Mouse (Mus musculus) left cerebral cortex, postnatal 14 days (tissue): ENCODE results near the gene Bub1b. TPM values are rescaled to one million over a fixed set of nuclear protein-coding genes. Genes with fewer than 3 reads are reported as not detected.

ENCODE experiments used
- DNase-seq, 2 experiments: peaks; one replicate each; pipeline ENCODE4 v3.0.0; 2021 to 2022; ENCODE audit warnings: low spot score in 2 of 2, mixed read lengths in 1 of 2
- intact Hi-C: fragments of 180-260 bp; cut with DNase I; formaldehyde crosslinking; loops from one replicate; pipeline ENCODE4 v1.15.1; 2025
- total RNA-seq, 2 experiments: library from RNA; stranded (reverse); gene quantifications; 2 replicates each; pipeline ENCODE4 v1.2.3; 2021

The Bub1b gene
- total RNA-seq, 2 experiments from 2014 or later = 1.5 to 1.9 TPM

DNA sequence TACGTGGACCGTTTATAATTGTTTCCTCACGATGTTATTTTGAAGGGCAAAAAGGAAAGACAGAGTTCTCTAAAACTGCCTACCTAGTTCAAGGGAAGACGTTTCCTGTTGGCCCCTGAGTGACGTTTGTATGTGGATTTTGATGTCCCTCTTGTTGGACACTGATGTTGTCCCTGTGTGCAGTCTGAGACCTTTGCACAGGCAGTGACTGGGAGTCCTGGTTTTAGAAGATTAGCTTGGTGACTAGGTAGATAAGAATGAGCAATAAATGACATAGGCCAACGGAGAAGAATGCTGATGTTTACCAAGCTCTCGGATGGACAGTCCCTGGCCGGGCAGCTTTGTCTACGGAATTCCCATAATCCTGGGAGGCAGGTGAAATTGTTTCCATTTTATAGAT lies 63.9 kb downstream of the Bub1b start:
- intact Hi-C loops = no loop called here
- DNase-seq = no peak

- intact Hi-C loops = no loop called here
- peak; percentile 73 to 84 for DNase-seq
Observed at GRCm38 (mm10) chr2:118662902-118663803, 65.1 kb downstream of the Bub1b start, which contains the start of gene Pak6. Pak6 (plus strand) TSS chr2:118663303.

- intact Hi-C loops = no loop called here
- DNase-seq = no peak
Observed at GRCm38 (mm10) chr2:118663804-118664766, 66.1 kb downstream of the Bub1b start.

- intact Hi-C loops = no loop called here
- no peak for DNase-seq
Observed at GRCm38 (mm10) chr2:118664975-118665516, 67.0 kb downstream of the Bub1b start.

DNA sequence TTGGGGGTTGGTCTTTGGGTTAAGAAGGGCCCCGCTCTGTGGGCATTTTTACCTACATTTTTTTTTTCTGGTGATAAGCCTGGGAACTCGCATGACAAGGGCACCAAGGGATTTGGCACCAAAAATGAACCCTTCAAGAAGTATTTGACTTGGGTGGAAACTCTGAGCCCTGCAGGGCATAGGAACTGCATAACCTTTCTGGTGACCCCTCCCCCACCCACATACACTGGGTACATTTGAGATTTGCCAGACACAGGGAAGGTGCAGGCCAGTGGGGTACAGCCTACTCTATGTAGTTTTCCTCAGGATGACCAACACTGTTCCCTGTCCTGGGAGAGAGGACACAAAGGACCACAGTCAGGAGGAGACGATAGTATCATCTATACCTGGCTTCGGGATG lies 67.6 kb downstream of the Bub1b start:
- intact Hi-C loops = no loop called here

GRCm38 (mm10) chr2:118667181-118667580 lies 69.2 kb downstream of the Bub1b start:
- intact Hi-C loops = no loop called here
- DNase-seq = no peak

More for the DNA sequence above, 67.6 kb downstream of the Bub1b start:
- DNase-seq = no peak

DNA sequence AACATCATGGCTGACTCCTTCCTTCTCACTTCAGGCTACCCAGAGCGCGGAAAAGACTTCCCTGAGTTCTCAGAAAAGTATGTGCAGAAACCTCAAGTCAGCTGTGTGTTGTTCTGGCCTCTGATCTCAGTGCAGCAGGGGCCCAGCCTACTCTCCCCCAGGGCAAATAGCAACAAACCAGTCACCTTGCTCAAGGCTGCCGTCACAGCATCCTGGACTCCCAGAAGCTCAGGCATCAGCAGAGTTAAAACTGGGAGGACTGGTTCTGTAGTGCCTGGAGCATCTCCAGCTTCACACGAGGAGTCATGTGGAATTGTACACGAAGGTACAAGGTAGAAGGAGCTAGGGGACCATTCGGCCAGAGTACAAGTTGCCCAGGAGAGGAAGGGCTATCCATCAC lies 71.2 kb downstream of the Bub1b start:
- intact Hi-C loops = no loop called here
- DNase-seq = no peak

GRCm38 (mm10) chr2:118669785-118670184 lies 71.8 kb downstream of the Bub1b start:
- DNase-seq = no peak
- intact Hi-C loops = no loop called here

- DNase-seq = no peak
- intact Hi-C loops = no loop called here
Observed at GRCm38 (mm10) chr2:118671728-118672127, 73.7 kb downstream of the Bub1b start.

GRCm38 (mm10) chr2:118673686-118674465 lies 75.9 kb downstream of the Bub1b start:
- intact Hi-C loops = no loop called here
- no peak for DNase-seq

GRCm38 (mm10) chr2:118674500-118674899 lies 76.5 kb downstream of the Bub1b start:
- intact Hi-C loops = no loop called here

DNA sequence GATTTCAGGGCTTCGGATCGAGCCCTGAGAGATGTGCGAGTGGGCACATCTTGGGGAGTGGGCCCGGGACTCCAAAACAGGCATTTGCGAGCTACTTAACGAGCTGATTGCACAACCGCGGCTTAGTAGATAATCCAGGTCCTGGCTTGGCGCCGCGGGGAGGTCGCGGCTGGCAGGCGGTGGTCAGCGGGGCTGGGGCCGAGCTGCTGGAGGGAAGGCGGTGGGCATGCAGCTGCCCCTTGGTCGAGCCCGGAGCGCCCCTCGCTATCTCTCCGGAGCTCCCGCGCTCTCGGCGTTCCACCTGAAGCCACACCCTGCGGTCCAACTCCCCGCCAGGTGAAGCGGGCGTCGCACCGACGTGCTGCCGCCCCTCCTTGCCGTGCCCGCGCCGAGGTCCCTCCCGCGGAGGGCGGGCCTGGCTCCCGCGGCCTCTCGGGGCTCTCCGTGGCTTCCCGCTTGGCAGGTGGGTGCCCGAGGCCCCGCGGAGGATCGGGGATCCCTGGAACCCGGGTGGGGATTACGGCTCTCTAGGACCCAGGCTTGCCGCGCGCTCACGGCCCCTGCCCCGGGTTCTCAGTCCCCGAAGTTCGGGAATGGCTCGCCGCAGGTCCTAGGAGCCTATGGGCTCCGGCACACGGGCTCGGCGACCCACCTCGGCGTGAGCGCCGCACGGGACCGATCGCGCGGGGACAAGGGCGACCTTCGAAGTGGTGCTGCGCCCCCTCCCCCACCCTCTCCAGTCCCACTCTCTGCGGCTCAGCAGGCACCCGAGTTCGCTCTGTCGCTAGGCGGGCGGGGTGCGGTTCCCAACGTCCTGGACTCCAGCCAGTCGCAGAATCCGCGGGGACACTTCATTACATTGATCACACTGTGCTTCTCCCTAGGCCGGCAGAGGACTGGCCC lies 79.1 kb downstream of the Bub1b start:
- intact Hi-C loops = no loop called here
- DNase-seq = no peak

More at GRCm38 (mm10) chr2:118674500-118674899, 76.5 kb downstream of the Bub1b start:
- no peak for DNase-seq

DNA sequence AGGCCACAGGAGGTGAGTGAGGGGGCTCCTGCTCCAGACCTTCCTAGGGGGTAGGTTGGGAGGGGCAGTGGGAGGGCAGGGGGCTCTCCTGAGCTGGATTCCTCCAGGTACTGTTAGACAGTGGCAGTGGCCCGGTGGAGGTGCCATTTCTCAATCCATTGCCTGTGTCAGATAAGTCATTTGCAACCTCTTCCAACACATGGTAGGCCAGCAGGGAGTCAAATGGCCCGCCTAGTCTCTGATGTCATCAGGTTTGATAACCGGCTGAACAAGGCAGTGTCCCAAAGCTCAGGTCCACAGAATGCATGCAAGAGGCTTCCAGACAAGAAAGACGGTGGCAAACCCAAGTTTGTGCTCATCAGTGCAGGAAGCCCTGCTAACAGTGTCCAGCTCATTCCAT lies 79.8 kb downstream of the Bub1b start:
- intact Hi-C loops = no loop called here
- DNase-seq = no peak

DNA sequence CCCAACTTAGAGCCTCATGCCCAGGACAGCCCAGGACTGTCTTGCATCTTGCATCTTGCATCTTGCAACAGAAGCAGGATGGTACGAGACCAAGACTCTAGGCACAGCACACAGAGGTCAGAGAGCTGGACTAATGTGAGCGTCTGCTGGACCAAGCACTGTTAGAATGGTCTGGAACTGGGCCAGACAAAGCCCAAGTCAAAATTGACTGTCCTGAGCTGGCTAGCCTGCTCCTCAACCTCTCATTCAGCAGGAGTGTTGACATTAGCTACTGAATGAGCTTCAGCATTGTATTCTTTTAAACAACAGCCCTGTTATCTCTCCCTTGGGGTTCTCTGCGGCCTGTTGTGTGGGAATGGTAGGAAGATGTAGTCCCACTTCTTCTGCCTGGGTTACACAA lies 81.6 kb downstream of the Bub1b start:
- intact Hi-C loops = no loop called here
- no peak for DNase-seq

- intact Hi-C loops = no loop called here
- DNase-seq = no peak
Observed at GRCm38 (mm10) chr2:118680926-118681325, 82.9 kb downstream of the Bub1b start.

- no peak for DNase-seq
- intact Hi-C loops = no loop called here
Observed at GRCm38 (mm10) chr2:118682544-118683260, 84.7 kb downstream of the Bub1b start.

GRCm38 (mm10) chr2:118685088-118685487 lies 87.1 kb downstream of the Bub1b start:
- DNase-seq = no peak

More at GRCm38 (mm10) chr2:118685088-118685487, 87.1 kb downstream of the Bub1b start:
- intact Hi-C loops = loop anchor here (5.0 kb wide), 1 partner anchor 33 kb away; no protein-coding TSS in a partner anchor
